Mouse (Mus musculus): ENCODE data around the gene Ctse. TPM values are rescaled to one million over a fixed set of nuclear protein-coding genes. Genes with fewer than 3 reads are reported as not detected.
A peak's percentile ranks its signal among the peaks of the same experiment; 100 is the strongest.

The Ctse gene
- polyA plus RNA-seq, 1 experiment from 2014 or later, result 16.5 TPM

- H3K9me3 ChIP-seq (replicated peaks; ENCODE audit: low read length), result no peaks in the 10 kb centered on the region
- H3K27me3 ChIP-seq (ENCODE audit: insufficient read depth, low read length), result no peaks in the 10 kb centered on the region
- no peak for TF ChIP-seq CTCF (IDR thresholded peaks at IDR 0.05; ENCODE audit: low read depth)
- no peaks in the 10 kb centered on the region for H3K36me3 ChIP-seq (ENCODE audit: insufficient read depth, low read length)
- no peaks in the 10 kb centered on the region for H3K4me1 ChIP-seq (replicated peaks; ENCODE audit: insufficient read depth, low read length)
- H3K4me2 ChIP-seq (ENCODE audit: low read length), result no peak overlapping the region
- 44% methylated on average over 3 of the region's 3 CpGs for WGBS
- H3K4me3 ChIP-seq (replicated peaks; ENCODE audit: low read depth, low read length), result no peak overlapping the region
- no peak overlapping the region for H3K27ac ChIP-seq
- H3K9ac ChIP-seq (ENCODE audit: low read depth, low read length), result no peak overlapping the region
- peak; percentile 54; the same call in 1 of the 2 replicates for ATAC-seq (replicated peaks; ENCODE audit: low FRiP score, low read depth)
- DNase-seq (ENCODE audit: low spot score), result peak; percentile 40
These were observed 52.3 kb downstream of the Ctse start for GRCm38 (mm10) chr1:131690435-131690834.

DNA sequence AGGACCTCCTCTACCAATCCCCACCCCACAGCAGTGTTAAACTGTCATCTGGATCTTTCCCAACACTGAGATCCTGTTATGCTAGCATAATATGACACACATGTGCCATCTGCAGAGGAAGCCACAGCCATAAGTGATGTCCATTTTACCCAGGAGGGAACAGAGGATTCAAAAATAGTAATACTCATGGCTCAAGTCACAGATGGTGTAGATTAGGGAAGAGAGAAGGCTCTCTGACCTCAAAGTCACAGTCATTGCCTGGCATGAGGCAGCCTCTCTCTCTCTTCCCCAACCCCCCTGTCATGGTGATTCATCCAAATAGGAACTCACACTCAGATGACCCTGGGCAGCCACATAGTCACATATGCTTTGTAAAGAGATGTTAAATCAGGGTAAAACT is 53.2 kb downstream of the Ctse start:
- H3K9ac ChIP-seq (ENCODE audit: low read depth, low read length), result no peak overlapping the region
- H3K4me1 ChIP-seq (replicated peaks; ENCODE audit: insufficient read depth, low read length), result no peaks in the 10 kb centered on the region
- DNase-seq (ENCODE audit: low spot score), result no peak
- H3K27me3 ChIP-seq (ENCODE audit: insufficient read depth, low read length), result no peaks in the 10 kb centered on the region
- H3K27ac ChIP-seq, result no peak overlapping the region
- no peaks in the 10 kb centered on the region for H3K36me3 ChIP-seq (ENCODE audit: insufficient read depth, low read length)
- H3K9me3 ChIP-seq (replicated peaks; ENCODE audit: low read length), result no peaks in the 10 kb centered on the region
- no peak for TF ChIP-seq CTCF (IDR thresholded peaks at IDR 0.05; ENCODE audit: low read depth)
- H3K4me3 ChIP-seq (replicated peaks; ENCODE audit: low read depth, low read length), result no peak overlapping the region
- no peak for ATAC-seq (replicated peaks; ENCODE audit: low FRiP score, low read depth)
- H3K4me2 ChIP-seq (ENCODE audit: low read length), result no peak overlapping the region

DNA sequence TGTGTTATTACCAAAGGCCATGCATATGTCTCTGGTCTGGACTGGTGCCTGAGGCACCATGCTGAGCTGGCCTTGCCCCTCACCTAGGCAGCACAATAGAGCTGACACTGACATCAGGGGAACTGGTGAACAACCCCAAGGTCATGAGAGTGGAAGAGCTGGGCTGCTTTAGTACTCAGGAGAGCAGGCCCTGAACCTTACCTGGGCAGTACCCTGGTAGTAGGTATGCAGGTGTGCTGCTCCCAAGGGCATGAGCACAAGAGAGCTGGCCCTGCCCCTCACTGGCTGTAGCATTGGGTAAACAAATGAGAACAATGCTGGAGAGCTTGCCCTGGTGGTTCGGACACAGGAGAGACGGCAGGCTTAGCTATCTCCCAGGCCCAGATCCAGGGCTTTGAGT is 57.2 kb downstream of the Ctse start:
- TF ChIP-seq CTCF (IDR thresholded peaks at IDR 0.05; ENCODE audit: low read depth), result no peak

GRCm38 (mm10) chr1:131696325-131696724 is 58.2 kb downstream of the Ctse start:
- DNase-seq (ENCODE audit: low spot score) (no peak), ATAC-seq (replicated peaks; ENCODE audit: low FRiP score, low read depth) (no peak)
- Histone ChIP-seq H3K9ac (ENCODE audit: low read depth, low read length) (no peak overlapping the region), H3K4me3 (replicated peaks; ENCODE audit: low read depth, low read length) (no peak overlapping the region), H3K27me3 (ENCODE audit: insufficient read depth, low read length) (no peaks in the 10 kb centered on the region), H3K36me3 (ENCODE audit: insufficient read depth, low read length) (no peaks in the 10 kb centered on the region), H3K9me3 (replicated peaks; ENCODE audit: low read length) (no peaks in the 10 kb centered on the region), H3K4me1 (replicated peaks; ENCODE audit: insufficient read depth, low read length) (no peaks in the 10 kb centered on the region), H3K27ac (no peak overlapping the region), H3K4me2 (ENCODE audit: low read length) (no peak overlapping the region)
- TF ChIP-seq CTCF (IDR thresholded peaks at IDR 0.05; ENCODE audit: low read depth), result no peak
- 70% methylated on average over 4 of the region's 4 CpGs for WGBS

More for the DNA sequence above, 57.2 kb downstream of the Ctse start:
- no peaks in the 10 kb centered on the region for H3K9me3 ChIP-seq (replicated peaks; ENCODE audit: low read length)
- ATAC-seq (replicated peaks; ENCODE audit: low FRiP score, low read depth) (no peak), DNase-seq (ENCODE audit: low spot score) (no peak)
- H3K27me3 ChIP-seq (ENCODE audit: insufficient read depth, low read length), result no peaks in the 10 kb centered on the region
- H3K27ac ChIP-seq, result no peak overlapping the region
- 87% methylated on average over 2 of the region's 2 CpGs for WGBS
- H3K4me3 ChIP-seq (replicated peaks; ENCODE audit: low read depth, low read length), result no peak overlapping the region
- no peaks in the 10 kb centered on the region for H3K36me3 ChIP-seq (ENCODE audit: insufficient read depth, low read length)
- H3K9ac ChIP-seq (ENCODE audit: low read depth, low read length), result no peak overlapping the region
- no peak overlapping the region for H3K4me2 ChIP-seq (ENCODE audit: low read length)
- no peaks in the 10 kb centered on the region for H3K4me1 ChIP-seq (replicated peaks; ENCODE audit: insufficient read depth, low read length)

GRCm38 (mm10) chr1:131698770-131699169 is 60.7 kb downstream of the Ctse start:
- WGBS, result 91% methylated on average over 3 of the region's 3 CpGs

GRCm38 (mm10) chr1:131699642-131700041 is 61.5 kb downstream of the Ctse start:
- WGBS, result 78% methylated on average over 4 of the region's 4 CpGs
- Histone ChIP-seq H3K36me3 (ENCODE audit: insufficient read depth, low read length) (no peaks in the 10 kb centered on the region), H3K4me3 (replicated peaks; ENCODE audit: low read depth, low read length) (no peak overlapping the region), H3K4me1 (replicated peaks; ENCODE audit: insufficient read depth, low read length) (no peaks in the 10 kb centered on the region), H3K9ac (ENCODE audit: low read depth, low read length) (no peak overlapping the region), H3K9me3 (replicated peaks; ENCODE audit: low read length) (no peaks in the 10 kb centered on the region), H3K4me2 (ENCODE audit: low read length) (no peak overlapping the region), H3K27ac (no peak overlapping the region), H3K27me3 (ENCODE audit: insufficient read depth, low read length) (no peaks in the 10 kb centered on the region)
- DNase-seq (ENCODE audit: low spot score) (no peak), ATAC-seq (replicated peaks; ENCODE audit: low FRiP score, low read depth) (no peak)
- TF ChIP-seq CTCF (IDR thresholded peaks at IDR 0.05; ENCODE audit: low read depth), result no peak

More at GRCm38 (mm10) chr1:131698770-131699169, 60.7 kb downstream of the Ctse start:
- no peaks in the 10 kb centered on the region for H3K9me3 ChIP-seq (replicated peaks; ENCODE audit: low read length)
- H3K27me3 ChIP-seq (ENCODE audit: insufficient read depth, low read length), result no peaks in the 10 kb centered on the region
- H3K27ac ChIP-seq, result no peak overlapping the region
- H3K4me3 ChIP-seq (replicated peaks; ENCODE audit: low read depth, low read length), result no peak overlapping the region
- H3K4me1 ChIP-seq (replicated peaks; ENCODE audit: insufficient read depth, low read length), result no peaks in the 10 kb centered on the region
- ATAC-seq (replicated peaks; ENCODE audit: low FRiP score, low read depth) (no peak), DNase-seq (ENCODE audit: low spot score) (no peak)
- no peak for TF ChIP-seq CTCF (IDR thresholded peaks at IDR 0.05; ENCODE audit: low read depth)
- no peak overlapping the region for H3K9ac ChIP-seq (ENCODE audit: low read depth, low read length)
- no peaks in the 10 kb centered on the region for H3K36me3 ChIP-seq (ENCODE audit: insufficient read depth, low read length)
- H3K4me2 ChIP-seq (ENCODE audit: low read length), result no peak overlapping the region

DNA sequence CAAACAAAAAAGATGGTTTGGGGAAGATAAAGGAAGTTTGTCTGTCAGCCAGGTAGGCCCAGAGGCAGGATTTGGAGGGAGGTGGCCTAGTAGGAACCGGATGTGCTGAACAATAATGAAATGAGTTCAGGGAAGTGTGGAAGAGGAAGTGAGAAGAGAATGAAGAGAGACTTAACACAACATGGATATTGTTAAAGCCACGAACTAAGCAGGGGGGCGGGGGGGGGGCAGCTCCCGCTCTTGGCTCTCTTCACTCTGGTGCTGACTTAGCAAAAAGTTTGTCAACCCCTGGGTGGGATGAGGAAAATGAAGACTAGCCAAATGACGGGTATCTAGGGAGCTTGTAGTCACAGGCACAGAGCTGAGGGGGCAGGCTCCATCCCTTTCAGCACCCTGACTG is 62.3 kb downstream of the Ctse start:
- Histone ChIP-seq H3K4me3 (replicated peaks; ENCODE audit: low read depth, low read length) (no peak overlapping the region), H3K4me2 (ENCODE audit: low read length) (no peak overlapping the region), H3K36me3 (ENCODE audit: insufficient read depth, low read length) (no peaks in the 10 kb centered on the region), H3K9me3 (replicated peaks; ENCODE audit: low read length) (no peaks in the 10 kb centered on the region), H3K9ac (ENCODE audit: low read depth, low read length) (no peak overlapping the region), H3K27me3 (ENCODE audit: insufficient read depth, low read length) (no peaks in the 10 kb centered on the region), H3K4me1 (replicated peaks; ENCODE audit: insufficient read depth, low read length) (no peaks in the 10 kb centered on the region), H3K27ac (no peak overlapping the region)
- WGBS, result 66% methylated on average over 5 of the region's 5 CpGs
- no peak for TF ChIP-seq CTCF (IDR thresholded peaks at IDR 0.05; ENCODE audit: low read depth)
- no peak for ATAC-seq (replicated peaks; ENCODE audit: low FRiP score, low read depth)
- no peak for DNase-seq (ENCODE audit: low spot score)
